Mouse (Mus musculus) kidney, adult 2 months (tissue): Measurements from ENCODE around the gene Kcnj1. TPM values are rescaled to one million over a fixed set of nuclear protein-coding genes. Genes with fewer than 3 reads are reported as not detected.

Experiments used
- DNase-seq: peaks from one replicate; pipeline ENCODE4 v3.0.0; 2021
- H3K27ac ChIP-seq: fragments of 200-500 bp; 2 replicates; pipeline ENCODE4 v1.5.1; 2012; ENCODE audit warnings: low read depth, low read length, control low read depth, inconsistent platforms; ENCODE audit not compliant: insufficient read depth
- H3K27me3 ChIP-seq: fragments of 200-500 bp; replicated peaks from 2 replicates; pipeline ENCODE4 v1.6.1; 2012; ENCODE audit warnings: mild to moderate bottlenecking, moderate library complexity, low read length, inconsistent platforms; ENCODE audit not compliant: control insufficient read depth, insufficient read depth
- H3K36me3 ChIP-seq: fragments of 200-500 bp; 2 replicates; pipeline ENCODE4 v1.6.1; 2012; ENCODE audit warnings: mild to moderate bottlenecking, moderate library complexity, low read length, inconsistent platforms; ENCODE audit not compliant: control insufficient read depth, insufficient read depth
- H3K4me1 ChIP-seq: fragments of 200-500 bp; 2 replicates; pipeline ENCODE4 v1.6.1; 2011; ENCODE audit warnings: low read length; ENCODE audit not compliant: control insufficient read depth, insufficient read depth
- H3K4me3 ChIP-seq: fragments of 200-500 bp; 2 replicates; pipeline ENCODE4 v1.5.1; 2011; ENCODE audit warnings: mild to moderate bottlenecking, low read depth, low read length, control low read depth; ENCODE audit not compliant: insufficient read depth
- CTCF ChIP-seq: fragments of 200-500 bp; conservative IDR thresholded peaks from 2 replicates; pipeline ENCODE4 v1.5.1; 2011; ENCODE audit warnings: low read depth, mild to moderate bottlenecking, control low read depth, low read length, moderate library complexity, mixed read lengths; ENCODE audit not compliant: insufficient read depth, insufficient read length
- POLR2A ChIP-seq: fragments of 200-500 bp; IDR thresholded peaks from one replicate; pipeline ENCODE4 v1.6.1; 2011; ENCODE audit warnings: low read depth, low read length, control low read depth
- WGBS: fragments of 180-500 bp; shearing (Covaris S2); methylation state at CpG from one replicate; pipeline ENCODE4 v1.1.7; 2018; 5-methylcytosine and 5-hydroxymethylcytosine counted together
- polyA plus RNA-seq: library from polyadenylated mRNA; depleted of rRNA; stranded (reverse); fragments of >200 nt; gene quantifications from 2 replicates; pipeline ENCODE4 v1.2.3, GENCODE M21; 2012

The Kcnj1 gene
- polyA plus RNA-seq, 1 experiment, result 79.1 TPM

DNA sequence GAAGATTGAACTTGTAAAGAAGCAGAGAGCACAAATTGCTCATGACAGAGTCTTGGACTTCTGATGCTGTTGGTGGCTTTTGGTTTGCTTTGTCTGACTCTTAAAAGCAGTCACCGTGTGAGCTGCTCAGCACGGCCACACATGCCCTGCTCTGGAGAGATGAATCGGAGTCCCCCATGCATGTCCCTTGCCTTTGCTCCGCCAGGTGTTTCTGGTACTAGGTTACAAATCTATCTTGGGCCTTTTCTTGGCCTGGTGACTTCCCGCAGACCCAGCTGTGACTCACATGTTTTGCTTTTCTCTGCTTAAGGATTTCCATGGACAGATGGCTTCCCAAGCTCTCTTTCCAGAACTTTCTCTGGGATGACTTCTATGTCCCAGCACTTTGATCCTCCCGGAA is 1.4 kb downstream of the Kcnj1 start:
- no peaks in the 10 kb centered on the region for H3K36me3 ChIP-seq
- peaks cover 7% of the 10 kb centered on the region; the same call in 1 of the 2 replicates for H3K4me1 ChIP-seq
- 63% methylated on average over 6 of the region's 6 CpGs for WGBS
- no peaks in the 10 kb centered on the region for H3K27me3 ChIP-seq
- TF ChIP-seq CTCF, result no peak
- TF ChIP-seq POLR2A, result no peak
- no peak for DNase-seq
- peak overlapping the region; percentile 94 for H3K27ac ChIP-seq
- peak overlapping the region; percentile 49 for H3K4me3 ChIP-seq

DNA sequence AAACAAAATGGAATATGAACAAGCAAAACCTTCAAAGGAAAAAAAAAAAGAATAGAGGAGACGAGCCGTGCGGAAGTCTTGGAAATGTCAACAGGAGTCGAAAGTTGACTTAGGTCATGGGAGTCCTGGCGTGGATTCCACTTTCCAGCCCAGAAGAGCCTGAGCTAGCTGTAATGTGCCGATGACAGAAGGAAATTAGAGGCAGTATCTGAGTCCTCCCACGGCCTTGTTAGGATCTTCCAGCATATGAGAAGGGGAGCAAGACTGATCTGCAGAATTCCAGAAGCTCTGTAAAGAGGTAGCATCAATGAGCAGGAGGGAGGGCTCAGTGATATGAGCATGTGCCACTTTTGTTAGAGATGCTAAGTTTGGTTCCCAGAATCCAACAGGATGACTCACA is 3.7 kb downstream of the Kcnj1 start:
- 55% methylated on average over 7 of the region's 7 CpGs for WGBS
- H3K27ac ChIP-seq, result peak overlapping the region; percentile 94

DNA sequence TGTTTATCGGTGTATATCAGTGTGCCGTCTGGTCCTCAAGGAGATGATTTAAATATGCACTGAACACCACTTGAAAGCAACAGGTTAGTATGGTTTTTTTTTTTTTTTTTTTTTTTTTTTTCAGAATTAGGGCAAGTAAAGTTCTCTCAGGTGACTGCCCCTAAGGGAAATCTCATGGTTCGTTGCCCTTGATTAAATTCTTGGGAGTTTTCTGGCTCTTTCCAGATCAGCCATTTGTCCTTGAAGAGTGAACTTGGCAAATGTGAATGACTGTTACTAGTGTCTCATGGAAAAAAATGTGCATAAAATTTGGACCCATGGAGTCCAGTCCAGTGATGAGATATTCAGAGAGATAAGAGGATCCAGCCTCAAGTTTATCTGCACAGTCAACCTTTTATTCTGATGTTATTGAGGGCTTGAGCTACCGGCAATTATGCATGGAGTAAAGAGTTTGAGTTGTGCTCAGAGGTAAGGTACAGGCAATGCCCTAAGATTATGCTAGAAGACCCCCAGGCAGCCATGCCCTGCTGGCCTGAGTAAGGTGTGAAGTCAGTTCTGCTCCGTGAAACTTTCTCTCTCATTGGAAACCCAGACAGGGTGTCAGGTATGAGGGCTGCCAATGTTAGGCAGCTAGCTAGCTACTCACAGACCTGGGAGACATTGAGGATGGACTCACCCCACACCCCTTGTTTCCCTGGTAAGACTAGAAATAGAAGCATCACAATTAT is 4.7 kb downstream of the Kcnj1 start:
- TF ChIP-seq POLR2A (no peak), CTCF (no peak)
- peaks cover 2% of the 10 kb centered on the region; the same call in 1 of the 2 replicates for H3K4me1 ChIP-seq
- H3K27ac ChIP-seq, result peak overlapping the region; percentile 96
- WGBS, result 50% methylated on average over 5 of the region's 5 CpGs
- no peaks in the 10 kb centered on the region for H3K27me3 ChIP-seq
- DNase-seq, result peak; percentile 85
- H3K36me3 ChIP-seq, result no peaks in the 10 kb centered on the region
- no peak overlapping the region for H3K4me3 ChIP-seq

More for the DNA sequence above, 3.7 kb downstream of the Kcnj1 start:
- Histone ChIP-seq H3K4me1 (peaks cover 4% of the 10 kb centered on the region; the same call in 1 of the 2 replicates), H3K27me3 (no peaks in the 10 kb centered on the region), H3K36me3 (no peaks in the 10 kb centered on the region), H3K4me3 (no peak overlapping the region)
- DNase-seq, result no peak
- TF ChIP-seq CTCF (no peak), POLR2A (no peak)

DNA sequence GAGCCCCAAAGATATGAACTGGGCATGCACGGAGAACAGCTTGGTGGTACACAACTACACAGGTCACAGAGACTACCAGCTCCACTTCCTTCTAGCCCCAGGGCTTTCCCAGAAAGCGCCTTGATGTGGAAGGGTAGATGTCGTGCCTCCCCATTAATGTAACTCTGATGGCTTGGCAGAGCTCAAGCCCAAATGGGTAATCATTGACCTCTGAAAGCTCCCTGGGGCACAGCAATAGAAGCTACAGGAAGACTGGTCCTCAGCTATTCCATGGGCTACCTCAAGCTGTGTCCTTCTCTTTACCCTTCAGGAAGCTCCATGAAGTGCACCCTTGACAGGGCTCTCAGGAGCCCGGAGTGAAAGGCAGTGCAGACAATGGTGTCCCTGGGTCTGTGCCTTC is 12.6 kb downstream of the Kcnj1 start:
- Histone ChIP-seq H3K36me3 (no peaks in the 10 kb centered on the region), H3K4me3 (no peak overlapping the region), H3K27ac (peak overlapping the region; percentile 63), H3K27me3 (no peaks in the 10 kb centered on the region), H3K4me1 (peaks cover 9% of the 10 kb centered on the region; the same call in 1 of the 2 replicates)
- DNase-seq, result peak; percentile 87
- WGBS, result 57% methylated on average over 4 of the region's 4 CpGs
- TF ChIP-seq POLR2A (no peak), CTCF (no peak)

DNA sequence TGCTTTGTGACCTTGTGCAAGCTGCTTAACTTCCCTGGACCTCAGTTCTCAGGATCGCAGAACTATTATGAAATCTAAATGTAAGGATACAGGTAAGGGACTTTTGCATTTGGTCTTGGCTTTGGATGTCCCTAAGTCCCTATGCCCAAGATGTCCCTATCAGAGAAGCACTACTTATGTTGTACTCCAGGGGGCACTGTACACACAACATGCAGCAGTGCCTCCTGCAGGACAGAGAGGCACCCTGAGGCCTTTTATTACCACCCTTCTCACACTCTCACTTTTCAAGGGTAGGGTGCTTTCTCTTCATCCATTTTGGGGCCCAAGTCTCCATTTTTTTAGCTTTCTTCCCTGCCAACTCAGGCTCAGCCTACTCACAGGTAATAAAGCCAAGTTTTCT is 15.8 kb downstream of the Kcnj1 start:
- Histone ChIP-seq H3K27me3 (no peaks in the 10 kb centered on the region), H3K4me1 (peaks cover 9% of the 10 kb centered on the region; the same call in 1 of the 2 replicates), H3K27ac (no peak overlapping the region; the same call in 1 of the 2 replicates), H3K36me3 (no peaks in the 10 kb centered on the region), H3K4me3 (no peak overlapping the region)
- 82% methylated on average over 1 of the region's 1 CpGs for WGBS
- no peak for DNase-seq
- TF ChIP-seq POLR2A, result no peak
- TF ChIP-seq CTCF, result peak; percentile 63

DNA sequence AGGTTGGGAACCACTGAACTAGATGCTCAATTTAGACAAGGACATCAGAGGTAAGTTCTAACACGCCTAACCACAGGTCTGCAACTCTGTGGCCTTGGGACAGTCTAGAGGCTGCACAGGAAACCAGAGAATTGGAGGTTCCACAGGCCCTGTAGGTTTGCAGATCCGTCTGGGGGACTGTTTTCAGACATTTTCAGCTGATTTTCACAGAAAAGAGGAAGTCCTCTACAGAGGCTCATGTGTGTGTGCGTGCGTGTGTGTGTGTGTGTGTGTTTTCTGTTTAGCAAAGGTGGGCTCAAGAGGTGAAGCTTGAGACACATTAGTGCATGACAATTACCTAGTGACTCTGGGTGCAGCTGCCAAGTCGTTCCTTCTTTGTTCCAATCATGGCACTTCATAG is 18.8 kb downstream of the Kcnj1 start:
- TF ChIP-seq POLR2A, result no peak
- TF ChIP-seq CTCF, result no peak
- H3K4me3 ChIP-seq, result no peak overlapping the region
- no peak for DNase-seq
- WGBS, result 75% methylated on average over 5 of the region's 5 CpGs
- H3K27me3 ChIP-seq, result no peaks in the 10 kb centered on the region
- H3K36me3 ChIP-seq, result no peaks in the 10 kb centered on the region
- H3K4me1 ChIP-seq, result 0 out of 2 replicates have a peak, but pooled peaks cover 4% of the 10 kb centered on the region
- H3K27ac ChIP-seq, result 0 out of 2 replicates have a peak overlapping the region, but pooled peaks have one; percentile 24

DNA sequence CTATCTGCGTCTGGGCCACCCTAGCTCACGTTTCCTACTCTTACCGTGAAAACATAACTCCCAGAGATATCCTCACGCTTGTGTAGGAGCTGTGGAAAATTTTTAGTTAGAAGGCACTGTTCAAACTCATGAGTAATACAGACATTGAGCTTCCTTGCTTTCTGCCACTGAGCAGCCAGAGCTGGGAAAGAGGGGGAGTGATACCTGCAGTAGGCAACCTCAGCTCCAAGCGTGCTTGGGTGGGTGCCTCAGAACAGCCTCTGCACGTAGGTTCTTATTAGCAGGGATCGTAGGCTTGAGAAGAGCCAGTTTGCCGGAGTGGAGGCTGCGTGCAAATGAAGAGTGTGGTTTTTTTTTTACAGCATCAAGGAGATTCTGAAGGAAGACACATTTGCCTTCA is 19.4 kb downstream of the Kcnj1 start:
- 70% methylated on average over 9 of the region's 9 CpGs for WGBS

More for the DNA sequence above, 19.4 kb downstream of the Kcnj1 start:
- Histone ChIP-seq H3K36me3 (no peaks in the 10 kb centered on the region), H3K27ac (no peak overlapping the region), H3K27me3 (no peaks in the 10 kb centered on the region), H3K4me1 (0 out of 2 replicates have a peak, but pooled peaks cover 4% of the 10 kb centered on the region), H3K4me3 (no peak overlapping the region)
- no peak for TF ChIP-seq CTCF
- no peak for TF ChIP-seq POLR2A
- no peak for DNase-seq
